Mouse (Mus musculus) spleen, postnatal 36 days (tissue): ENCODE results near the gene Tada2b.
A peak's percentile ranks its signal among the peaks of the same experiment; 100 is the strongest.

ENCODE experiments used
- DNase-seq, 2 experiments: peaks; one replicate each; pipeline ENCODE4 v3.0.0; 2022; ENCODE audit warnings: low spot score in 2 of 2, mixed read lengths in 1 of 2

Tada2b gene

GRCm38 (mm10) chr5:36484171-36484990 lies at the start of gene Tada2b, which contains the start of gene Ccdc96:
Gene Tada2b (minus strand): TSS chr5:36484285.
Gene Ccdc96 (plus strand): TSS chr5:36484588.
- DNase-seq, result peak; percentile 99

- DNase-seq, result peak; percentile 76
Observed at GRCm38 (mm10) chr5:36530129-36530751, 46.2 kb upstream of the Tada2b start.

GRCm38 (mm10) chr5:36529698-36530097 lies 45.6 kb upstream of the Tada2b start:
- no peak for DNase-seq

- DNase-seq, result no peak
Observed at GRCm38 (mm10) chr5:36526921-36527320, 42.8 kb upstream of the Tada2b start.

- peak; percentile 28 to 34 for DNase-seq
Observed at GRCm38 (mm10) chr5:36526274-36526673, 42.2 kb upstream of the Tada2b start.

- DNase-seq, result no peak
Observed at GRCm38 (mm10) chr5:36525216-36525615, 41.1 kb upstream of the Tada2b start.

GRCm38 (mm10) chr5:36523219-36523703 lies 39.2 kb upstream of the Tada2b start:
- DNase-seq, result no peak

- no peak for DNase-seq
Observed at GRCm38 (mm10) chr5:36522782-36523181, 38.7 kb upstream of the Tada2b start.

GRCm38 (mm10) chr5:36519751-36520150 lies 35.7 kb upstream of the Tada2b start:
- DNase-seq, result no peak

- DNase-seq, result no peak
Observed at GRCm38 (mm10) chr5:36517596-36517995, 33.5 kb upstream of the Tada2b start.

- DNase-seq, result no peak
Observed at GRCm38 (mm10) chr5:36515558-36515957, 31.5 kb upstream of the Tada2b start.

- no peak for DNase-seq
Observed at GRCm38 (mm10) chr5:36515126-36515525, 31.0 kb upstream of the Tada2b start.

- DNase-seq, result no peak
Observed at GRCm38 (mm10) chr5:36510956-36511355, 26.9 kb upstream of the Tada2b start.

- DNase-seq, result no peak
Observed at GRCm38 (mm10) chr5:36508351-36508750, 24.3 kb upstream of the Tada2b start.

GRCm38 (mm10) chr5:36505643-36506042 lies 21.6 kb upstream of the Tada2b start:
- DNase-seq, result no peak

- no peak for DNase-seq
Observed at GRCm38 (mm10) chr5:36505235-36505634, 21.1 kb upstream of the Tada2b start.

- DNase-seq, result no peak
Observed at GRCm38 (mm10) chr5:36494709-36495108, 10.6 kb upstream of the Tada2b start.

- DNase-seq, result no peak
Observed at GRCm38 (mm10) chr5:36493919-36494318, 9.8 kb upstream of the Tada2b start.

- DNase-seq, result no peak
Observed at GRCm38 (mm10) chr5:36489225-36489624, 5.1 kb upstream of the Tada2b start.

GRCm38 (mm10) chr5:36485306-36485705 lies 1.2 kb upstream of the Tada2b start:
- DNase-seq, result no peak

- peak in 1 of 2 experiments; percentile 41 for DNase-seq
Observed at GRCm38 (mm10) chr5:36483203-36484101, 633 bp downstream of the Tada2b start.

- no peak for DNase-seq
Observed at GRCm38 (mm10) chr5:36481114-36481513, 3.0 kb downstream of the Tada2b start.
